Mouse (Mus musculus): ENCODE data around the gene Rnf138rt1.

Rnf138rt1 gene

DNA sequence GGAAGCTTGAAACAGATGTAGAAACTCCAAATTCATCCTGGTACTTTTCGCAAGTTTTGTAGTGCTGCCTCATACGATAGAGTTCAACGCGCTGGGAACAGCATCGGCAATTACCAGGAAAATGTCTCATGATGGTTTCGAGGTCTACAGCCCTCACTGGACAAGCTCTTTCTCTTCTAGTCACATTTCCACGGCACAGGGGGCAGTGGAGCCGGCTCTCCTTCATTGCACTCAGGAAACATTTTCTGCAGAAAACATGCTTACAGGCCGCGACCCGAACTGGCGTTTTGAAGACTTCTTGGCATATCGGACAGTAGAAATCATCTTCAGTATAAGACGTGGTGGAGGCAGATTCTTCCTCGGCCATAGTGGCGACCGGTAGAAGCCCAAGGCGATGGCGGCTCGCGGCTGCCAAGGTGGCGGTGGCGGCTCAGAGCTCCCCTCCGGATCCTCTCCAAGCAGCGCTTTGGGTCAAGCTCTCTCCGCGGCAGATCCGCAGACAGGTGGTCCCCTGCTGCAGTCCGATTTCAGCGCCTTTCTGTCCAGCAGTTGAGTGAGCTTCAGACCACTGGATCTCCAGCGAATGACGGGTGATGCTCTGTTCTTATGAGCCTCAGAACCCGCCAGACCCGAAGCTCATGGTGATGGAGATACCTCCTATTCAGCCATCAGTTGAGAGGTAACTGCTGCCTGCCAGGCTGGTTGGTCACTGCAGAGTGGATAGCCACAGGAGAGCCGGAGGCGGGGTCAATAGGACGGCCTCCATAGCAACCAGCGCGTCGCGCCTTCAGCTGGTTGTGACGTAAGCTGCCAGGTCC, at the start of gene Rnf138rt1:
Gene Rnf138rt1, minus strand, starts transcription at position 713 of the 818 bp plus-strand sequence.
- no peak for DNase-seq (ENCODE audit: low spot score in 2 of 2)

GRCm38 (mm10) chrX:163807270-163807669, 46.1 kb upstream of the Rnf138rt1 start:
- no peak for DNase-seq (ENCODE audit: low spot score in 2 of 2)

- no peak for DNase-seq (ENCODE audit: low spot score in 2 of 2)
Observed at GRCm38 (mm10) chrX:163766290-163766689, 5.2 kb upstream of the Rnf138rt1 start.

DNA sequence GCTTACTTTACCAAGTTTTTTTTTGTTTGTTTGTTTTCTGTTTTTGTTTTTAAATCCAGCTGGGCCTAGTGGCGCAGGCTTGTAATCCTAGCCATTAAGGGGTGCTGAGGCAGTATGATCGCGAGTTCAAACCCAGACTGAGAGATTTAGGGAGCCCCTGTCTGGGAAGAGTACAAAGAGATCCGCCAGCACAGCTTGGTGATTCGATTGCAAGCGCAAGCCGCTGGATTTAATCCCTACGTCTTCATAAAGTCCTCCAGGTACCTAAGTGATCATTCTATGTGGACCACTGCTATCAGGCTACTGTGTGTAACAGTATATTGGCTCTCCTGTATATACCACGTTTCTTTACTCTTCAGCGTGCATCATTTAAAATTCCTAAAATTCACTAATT, 303 bp upstream of the Rnf138rt1 start:
- DNase-seq (ENCODE audit: low spot score in 2 of 2): no peak

DNA sequence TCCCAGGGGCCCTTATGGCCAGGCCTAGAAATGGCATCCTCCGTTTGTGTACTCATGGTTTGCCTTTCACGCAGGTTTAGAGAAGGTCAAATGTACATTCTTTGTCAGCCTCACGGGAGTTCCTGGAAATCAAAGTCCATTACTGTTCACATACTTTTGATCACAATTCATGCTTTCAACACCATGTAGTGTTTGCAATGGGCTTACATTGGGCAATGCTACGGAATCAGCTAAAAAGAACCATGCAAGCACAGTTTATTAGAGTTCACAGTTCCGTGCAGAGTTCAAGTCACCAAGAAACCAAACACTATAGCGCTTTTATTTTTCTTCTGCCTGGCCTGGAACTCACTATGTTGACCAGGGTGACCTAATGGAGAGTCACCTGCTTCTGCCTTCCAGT, 15.1 kb downstream of the Rnf138rt1 start:
- no peak for DNase-seq (ENCODE audit: low spot score in 2 of 2)

- peak in 1 of 2 experiments; percentile 4 for DNase-seq (ENCODE audit: low spot score in 2 of 2)
Observed at GRCm38 (mm10) chrX:163743896-163744295, 17.2 kb downstream of the Rnf138rt1 start.

- no peak for DNase-seq (ENCODE audit: low spot score in 2 of 2)
Observed at GRCm38 (mm10) chrX:163738904-163739303, 22.2 kb downstream of the Rnf138rt1 start.

GRCm38 (mm10) chrX:163734145-163734544, 27.0 kb downstream of the Rnf138rt1 start:
- DNase-seq (ENCODE audit: low spot score in 2 of 2): no peak

- DNase-seq (ENCODE audit: low spot score in 2 of 2): peak; percentile 1 to 53
Observed at GRCm38 (mm10) chrX:163723630-163724029, 37.5 kb downstream of the Rnf138rt1 start.

- no peak for DNase-seq (ENCODE audit: low spot score in 2 of 2)
Observed at GRCm38 (mm10) chrX:163722785-163723577, 38.1 kb downstream of the Rnf138rt1 start.

DNA sequence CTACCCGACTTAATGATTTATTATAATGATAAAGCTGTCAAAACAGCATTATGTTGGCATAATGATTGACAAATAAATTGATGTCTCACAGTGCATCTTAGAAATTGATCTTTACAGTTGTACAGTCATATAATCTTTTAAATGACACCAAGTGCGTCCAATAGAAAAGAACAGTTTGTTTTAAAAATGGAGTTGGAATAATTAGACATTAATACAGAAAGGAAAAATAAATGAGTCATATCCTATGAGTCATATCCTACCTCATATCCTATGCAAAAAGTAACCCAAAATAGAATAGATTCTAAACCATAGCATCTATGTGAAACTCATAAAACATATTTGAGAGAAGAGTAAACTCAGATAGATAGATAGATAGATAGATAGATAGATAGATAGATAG, 40.5 kb downstream of the Rnf138rt1 start:
- no peak for DNase-seq (ENCODE audit: low spot score in 2 of 2)

Data from heart, adult 9 months (tissue).